Comparison of ENCODE assay signal across 7 mouse cellular contexts in genomic region chr16:4593971-4594813, GRCm38 (mm10). TPM values are rescaled to one million over a fixed set of nuclear protein-coding genes. Genes with fewer than 3 reads are reported as not detected.
A peak's percentile ranks its signal among the peaks of the same experiment; 100 is the strongest.
DNase-seq lines count a peak whose midpoint lies in the region; ATAC-seq and TF ChIP-seq lines count a peak whose summit lies in the region.

TSS of gene Glis2 (plus strand) at chr16:4594713.

- no peak for ATAC-seq in G1E (ENCODE audit: extremely low read depth, insufficient number of reproducible peaks, low FRiP score, poor library complexity, severe bottlenecking)
- peak; percentile 89 for ATAC-seq in embryonic facial prominence, embryonic 14.5 days (ENCODE audit: low read depth)

- 0% methylated on average over 14 of the region's 74 CpGs for WGBS in embryonic facial prominence, embryonic 14.5 days
- WGBS in small intestine, adult 2 months: 4% methylated on average over 68 of the region's 74 CpGs

- peaks cover 22% of the 10 kb centered on the region for H3K4me1 ChIP-seq in G1E (ENCODE audit: insufficient read depth, low read depth, low read length)
- peaks cover 48% of the 10 kb centered on the region for H3K4me1 ChIP-seq in embryonic facial prominence, embryonic 14.5 days (ENCODE audit: control insufficient read depth, insufficient read depth, low read length)
- peaks cover 6% of the 10 kb centered on the region; the same call in 1 of the 2 replicates for H3K4me1 ChIP-seq in small intestine, adult 2 months (ENCODE audit: control insufficient read depth, insufficient read depth, insufficient read length, low read length)

- H3K4me2 ChIP-seq in embryonic facial prominence, embryonic 14.5 days (ENCODE audit: low read depth, low read length): peak within 1 kb of the TSS; percentile 96

- no peak for TF ChIP-seq CTCF in G1E (IDR thresholded peaks at IDR 0.05; ENCODE audit: low read depth, low read length)
- TF ChIP-seq CTCF in small intestine, adult 2 months (IDR thresholded peaks at IDR 0.05; ENCODE audit: extremely low read depth, insufficient read length, insufficient replicate concordance, low read depth, low read length): no peak

- no peak; the same call in 1 of the 2 replicates for TF ChIP-seq POLR2A in small intestine, adult 2 months (IDR thresholded peaks at IDR 0.05; ENCODE audit: low read depth, low read length)

- peak within 1 kb of the TSS; percentile 95 for H3K27ac ChIP-seq in embryonic facial prominence, embryonic 14.5 days (replicated peaks; ENCODE audit: low read depth, low read length)
- peak within 1 kb of the TSS; percentile 5; the same call in 1 of the 2 replicates for H3K27ac ChIP-seq in small intestine, adult 2 months (ENCODE audit: insufficient read depth, low read depth, low read length)

- H3K9me3 ChIP-seq in G1E (replicated peaks): no peaks in the 10 kb centered on the region
- no peaks in the 10 kb centered on the region for H3K9me3 ChIP-seq in embryonic facial prominence, embryonic 14.5 days (ENCODE audit: control insufficient read depth, low read length)

- peak within 1 kb of the TSS; percentile 90 for H3K9ac ChIP-seq in embryonic facial prominence, embryonic 14.5 days (ENCODE audit: low read depth, low read length)

- peak; percentile 61 for DNase-seq in G1E (ENCODE audit: low spot score)
- DNase-seq in adrenal gland, postnatal 10 days: peak; percentile 81
- peak; percentile 96 for DNase-seq in embryonic facial prominence, embryonic 14.5 days (ENCODE audit: low spot score)
- peak; percentile 58 for DNase-seq in heart, postnatal 25 days (ENCODE audit: low spot score)
- peak in 1 of 2 experiments; percentile 42 for DNase-seq in layer of hippocampus, postnatal 36 days
- peak; percentile 76 to 89 for DNase-seq in lung, postnatal 4 days

- intact Hi-C loops in heart, postnatal 25 days (cut with DNase I): loop anchor here (2.0 kb wide), 1 partner anchor 13 kb away; no protein-coding TSS in a partner anchor

- H3K4me3 ChIP-seq in G1E (ENCODE audit: low read depth, low read length): peak within 1 kb of the TSS; percentile 69
- H3K4me3 ChIP-seq in embryonic facial prominence, embryonic 14.5 days (ENCODE audit: low read depth, low read length): peak within 1 kb of the TSS; percentile 73
- peak within 1 kb of the TSS; percentile 80 for H3K4me3 ChIP-seq in small intestine, adult 2 months (ENCODE audit: low read depth, low read length)

- H3K36me3 ChIP-seq in G1E (replicated peaks): no peaks in the 10 kb centered on the region
- H3K36me3 ChIP-seq in embryonic facial prominence, embryonic 14.5 days (ENCODE audit: control insufficient read depth, insufficient read depth, low read length): peaks cover 14% of the 10 kb centered on the region
- H3K36me3 ChIP-seq in small intestine, adult 2 months (ENCODE audit: control insufficient read depth, insufficient read depth, low read length): no peaks in the 10 kb centered on the region

- H3K27me3 ChIP-seq in G1E (ENCODE audit: insufficient read depth, low read length): peaks cover 70% of the 10 kb centered on the region
- no peaks in the 10 kb centered on the region for H3K27me3 ChIP-seq in embryonic facial prominence, embryonic 14.5 days (replicated peaks; ENCODE audit: control insufficient read depth, insufficient read depth, low read length)
- H3K27me3 ChIP-seq in small intestine, adult 2 months (ENCODE audit: control insufficient read depth, insufficient read depth, low read length): peaks cover 14% of the 10 kb centered on the region

RNA-seq across cellular contexts. Expression of gene Glis2, which starts in this region (rescaled TPM):
- total RNA-seq in G1E (2014; fragmentation: Nextera tagmentation) (2.6 and 2.8 TPM in 2 replicates), G1E (2017) (1.0 and 1.2 TPM in 2 replicates)
- polyA plus RNA-seq in G1E (2012): 2.6 and 3.0 TPM in 2 replicates
- 10 to 100 TPM; 22.9 to 34.3 TPM for total RNA-seq in adrenal gland, postnatal 10 days (2021)
- polyA plus RNA-seq in embryonic facial prominence, embryonic 14.5 days (2014; fragmentation: Nextera tagmentation; extraction: Ambion mirVana): 34.7 and 36.3 TPM in 2 replicates
- total RNA-seq in heart, postnatal 25 days (2021): 10 to 100 TPM; 16.6 to 20.3 TPM
- total RNA-seq in layer of hippocampus, postnatal 36 days (2021): 10 to 100 TPM; 13.1 to 14.6 TPM
- polyA plus RNA-seq in small intestine, adult 2 months (2012; rRNA removed): 8.6 and 10.1 TPM in 2 replicates
